Mouse (Mus musculus) small intestine, adult 2 months (tissue): ENCODE results near the gene Pan3.

Source experiments
- CTCF ChIP-seq: fragments of 200-500 bp; IDR thresholded peaks from 2 replicates; pipeline ENCODE4 v1.5.1; 2012; ENCODE audit warnings: low read depth, mild to moderate bottlenecking, control low read depth, inconsistent platforms, low read length, moderate library complexity, mixed read lengths; ENCODE audit not compliant: insufficient replicate concordance, insufficient read length; ENCODE audit errors: extremely low read depth
- POLR2A ChIP-seq: fragments of 200-500 bp; IDR thresholded peaks from 2 replicates; pipeline ENCODE4 v1.6.1; 2012; ENCODE audit warnings: low read depth, mild to moderate bottlenecking, control low read depth, inconsistent platforms, low read length, moderate library complexity

- TF ChIP-seq POLR2A (no peak), CTCF (no peak)
Measured at GRCm38 (mm10) chr5:147432927-147433326, 3.0 kb downstream of the Pan3 start.
